ENCODE assay signal across 28 mouse cellular contexts in genomic region chr5:22499437-22499836, GRCm38 (mm10). TPM values are rescaled to one million over a fixed set of nuclear protein-coding genes. Genes with fewer than 3 reads are reported as not detected.
DNase-seq lines count a peak whose midpoint lies in the region; ATAC-seq and TF ChIP-seq lines count a peak whose summit lies in the region.
"Had no signal": no experiment of that assay in that cellular context is flagged by ENCODE, and none has a peak within 500 bp of the region (broad histone marks: within the 10 kb centered on the region; RNA-seq: fewer than 3 reads in every experiment).

No protein-coding gene starts in this region.

- no peak for DNase-seq in limb, embryonic 10.5 days (ENCODE audit: low spot score)
- no peak for DNase-seq in liver, embryonic 13.5 days
- DNase-seq in liver, postnatal 0 days, result no peak
- no peak for DNase-seq in limb, embryonic 14.5 days (ENCODE audit: low spot score)
- no peak for DNase-seq in testis, postnatal 10 days (ENCODE audit: low spot score)
- DNase-seq: adrenal gland, adult 8-10 months; adrenal gland, postnatal 14 days; adrenal gland, postnatal 36 days; cerebellum, adult 11-12 months; cerebellum, adult 2 months; cerebellum, adult 9-10 months; cerebellum, postnatal 10 days; cerebellum, postnatal 25 days; forebrain, postnatal 0 days had no signal

- H3K4me1 ChIP-seq in limb, embryonic 13.5 days, result no peaks in the 10 kb centered on the region
- H3K4me1 ChIP-seq in limb, embryonic 10.5 days, result no peaks in the 10 kb centered on the region
- H3K4me1 ChIP-seq in liver, embryonic 13.5 days (replicated peaks), result no peaks in the 10 kb centered on the region; the same call in 1 of the 2 replicates
- no peaks in the 10 kb centered on the region; the same call in 1 of the 2 replicates for H3K4me1 ChIP-seq in liver, postnatal 0 days (ENCODE audit: insufficient read depth)
- no peaks in the 10 kb centered on the region for H3K4me1 ChIP-seq in limb, embryonic 14.5 days (ENCODE audit: control insufficient read depth, insufficient read depth, low read length)
- H3K4me1 ChIP-seq in forebrain, embryonic 13.5 days, result no peaks in the 10 kb centered on the region
- H3K4me1 ChIP-seq: embryonic facial prominence, embryonic 12.5 days; embryonic facial prominence, embryonic 15.5 days; forebrain, embryonic 10.5 days; forebrain, embryonic 12.5 days; forebrain, embryonic 15.5 days had no signal

- H3K27me3 ChIP-seq in limb, embryonic 13.5 days, result no peaks in the 10 kb centered on the region
- no peaks in the 10 kb centered on the region for H3K27me3 ChIP-seq in limb, embryonic 10.5 days (ENCODE audit: low read depth, poor library complexity, severe bottlenecking)
- H3K27me3 ChIP-seq in liver, embryonic 13.5 days, result no peaks in the 10 kb centered on the region
- H3K27me3 ChIP-seq in liver, postnatal 0 days (ENCODE audit: insufficient read depth, low read length), result no peaks in the 10 kb centered on the region
- H3K27me3 ChIP-seq in C2C12 (ENCODE audit: control insufficient read depth, insufficient read depth, insufficient read length), result no peaks in the 10 kb centered on the region
- no peaks in the 10 kb centered on the region for H3K27me3 ChIP-seq in limb, embryonic 14.5 days (ENCODE audit: control insufficient read depth, insufficient read depth, low read length)
- H3K27me3 ChIP-seq in forebrain, embryonic 13.5 days, result no peaks in the 10 kb centered on the region
- H3K27me3 ChIP-seq: CH12.LX; embryonic facial prominence, embryonic 12.5 days; embryonic facial prominence, embryonic 15.5 days; forebrain, embryonic 12.5 days; forebrain, embryonic 15.5 days; Patski had no signal

- no peak overlapping the region for H3K4me2 ChIP-seq in limb, embryonic 13.5 days (replicated peaks)
- H3K4me2 ChIP-seq in liver, embryonic 13.5 days, result no peak overlapping the region
- H3K4me2 ChIP-seq in liver, postnatal 0 days (ENCODE audit: low read depth, low read length), result no peak overlapping the region
- no peak overlapping the region for H3K4me2 ChIP-seq in limb, embryonic 14.5 days (replicated peaks; ENCODE audit: low read depth, low read length, severe bottlenecking)
- H3K4me2 ChIP-seq in forebrain, embryonic 13.5 days, result no peak overlapping the region
- H3K4me2 ChIP-seq: embryonic facial prominence, embryonic 12.5 days; embryonic facial prominence, embryonic 15.5 days; forebrain, embryonic 12.5 days; forebrain, embryonic 15.5 days had no signal

- H3K4me3 ChIP-seq in limb, embryonic 13.5 days, result no peak overlapping the region
- H3K4me3 ChIP-seq in limb, embryonic 10.5 days, result no peak overlapping the region
- no peak overlapping the region for H3K4me3 ChIP-seq in liver, embryonic 13.5 days (replicated peaks)
- no peak overlapping the region for H3K4me3 ChIP-seq in liver, postnatal 0 days (ENCODE audit: low read depth, low read length)
- H3K4me3 ChIP-seq in C2C12 (ENCODE audit: insufficient read depth, poor library complexity, severe bottlenecking), result no peak overlapping the region
- H3K4me3 ChIP-seq in limb, embryonic 14.5 days (replicated peaks; ENCODE audit: low read length), result no peak overlapping the region
- H3K4me3 ChIP-seq in forebrain, embryonic 13.5 days, result no peak overlapping the region
- H3K4me3 ChIP-seq: embryonic facial prominence, embryonic 12.5 days; embryonic facial prominence, embryonic 15.5 days; erythroblast, embryonic 14.5 days; forebrain, embryonic 10.5 days; forebrain, embryonic 12.5 days; forebrain, embryonic 15.5 days had no signal

- H3K79me2 ChIP-seq in C2C12 (ENCODE audit: control insufficient read depth, insufficient read depth), result no peaks in the 10 kb centered on the region

- no peak overlapping the region for H3K27ac ChIP-seq in limb, embryonic 13.5 days
- H3K27ac ChIP-seq in limb, embryonic 10.5 days, result no peak overlapping the region
- no peak overlapping the region for H3K27ac ChIP-seq in liver, embryonic 13.5 days
- no peak overlapping the region for H3K27ac ChIP-seq in liver, postnatal 0 days (ENCODE audit: low read depth)
- no peak overlapping the region for H3K27ac ChIP-seq in limb, embryonic 14.5 days (replicated peaks; ENCODE audit: low read depth, low read length)
- H3K27ac ChIP-seq in forebrain, embryonic 13.5 days, result no peak overlapping the region
- H3K27ac ChIP-seq: embryonic facial prominence, embryonic 12.5 days; embryonic facial prominence, embryonic 15.5 days; forebrain, embryonic 10.5 days; forebrain, embryonic 12.5 days; forebrain, embryonic 15.5 days had no signal

- no peak for TF ChIP-seq POLR2A in limb, embryonic 14.5 days (IDR thresholded peaks at IDR 0.05; ENCODE audit: borderline replicate concordance, extremely low read depth, insufficient read depth, insufficient read length)

- no peak overlapping the region for H3K9ac ChIP-seq in limb, embryonic 13.5 days
- no peak overlapping the region for H3K9ac ChIP-seq in liver, embryonic 13.5 days
- no peak overlapping the region for H3K9ac ChIP-seq in liver, postnatal 0 days (replicated peaks)
- no peak overlapping the region for H3K9ac ChIP-seq in limb, embryonic 14.5 days (ENCODE audit: low read depth, low read length, severe bottlenecking)
- H3K9ac ChIP-seq in forebrain, embryonic 13.5 days, result no peak overlapping the region
- H3K9ac ChIP-seq: embryonic facial prominence, embryonic 12.5 days; embryonic facial prominence, embryonic 15.5 days; forebrain, embryonic 12.5 days; forebrain, embryonic 15.5 days; forebrain, postnatal 0 days had no signal

- peak; percentile 61; the same call in 1 of the 2 replicates for ATAC-seq in limb, embryonic 13.5 days (ENCODE audit: low FRiP score, low read depth)
- ATAC-seq in liver, embryonic 13.5 days (ENCODE audit: low read depth), result peak; percentile 15; the same call in 1 of the 2 replicates
- ATAC-seq in liver, postnatal 0 days, result no peak
- peak; percentile 37; the same call in 1 of the 2 replicates for ATAC-seq in limb, embryonic 14.5 days (ENCODE audit: low FRiP score, low read depth)
- ATAC-seq in forebrain, embryonic 13.5 days, result no peak
- ATAC-seq: activated CD4-positive, CD25-positive, alpha-beta regulatory T cell, adult 4 months; CD4-positive, CD25-positive, alpha-beta regulatory T cell, adult 4 months; forebrain, embryonic 15.5 days; forebrain, postnatal 0 days; Patski had no signal

- H3K36me3 ChIP-seq in limb, embryonic 13.5 days, result peaks cover 23% of the 10 kb centered on the region
- peaks cover 32% of the 10 kb centered on the region for H3K36me3 ChIP-seq in limb, embryonic 10.5 days
- H3K36me3 ChIP-seq in liver, embryonic 13.5 days, result peaks cover 35% of the 10 kb centered on the region
- peaks cover 28% of the 10 kb centered on the region for H3K36me3 ChIP-seq in liver, postnatal 0 days (replicated peaks; ENCODE audit: insufficient read depth, low read length)
- peaks cover 24% of the 10 kb centered on the region for H3K36me3 ChIP-seq in C2C12 (ENCODE audit: control insufficient read depth, insufficient read depth)
- H3K36me3 ChIP-seq in limb, embryonic 14.5 days (ENCODE audit: control insufficient read depth, insufficient read depth, low read length), result peaks cover 14% of the 10 kb centered on the region
- H3K36me3 ChIP-seq in forebrain, embryonic 13.5 days (ENCODE audit: poor library complexity, severe bottlenecking), result peaks cover 20% of the 10 kb centered on the region

- no peaks in the 10 kb centered on the region for H3K9me3 ChIP-seq in limb, embryonic 13.5 days
- no peaks in the 10 kb centered on the region for H3K9me3 ChIP-seq in limb, embryonic 10.5 days (replicated peaks)
- H3K9me3 ChIP-seq in liver, embryonic 13.5 days (replicated peaks), result no peaks in the 10 kb centered on the region
- no peaks in the 10 kb centered on the region for H3K9me3 ChIP-seq in liver, postnatal 0 days (ENCODE audit: low read length)
- H3K9me3 ChIP-seq in limb, embryonic 14.5 days (ENCODE audit: control insufficient read depth, low read length), result no peaks in the 10 kb centered on the region
- no peaks in the 10 kb centered on the region for H3K9me3 ChIP-seq in forebrain, embryonic 13.5 days (replicated peaks)
- H3K9me3 ChIP-seq: embryonic facial prominence, embryonic 12.5 days; embryonic facial prominence, embryonic 15.5 days; forebrain, embryonic 10.5 days; forebrain, embryonic 12.5 days; forebrain, embryonic 15.5 days; G1E had no signal

- H3ac ChIP-seq in C2C12 (ENCODE audit: control insufficient read depth, insufficient read length, low read depth), result no peak overlapping the region

- TF ChIP-seq EP300 in liver, postnatal 0 days (IDR thresholded peaks at IDR 0.05; ENCODE audit: low read depth), result no peak

- 85% methylated on average over 5 of the region's 5 CpGs for WGBS in limb, embryonic 13.5 days
- 89% methylated on average over 5 of the region's 5 CpGs for WGBS in limb, embryonic 10.5 days
- 89% methylated on average over 5 of the region's 5 CpGs for WGBS in liver, embryonic 13.5 days (ENCODE audit: insufficient replicate concordance)
- WGBS in liver, postnatal 0 days (ENCODE audit: insufficient replicate concordance), result 91% methylated on average over 5 of the region's 5 CpGs
- 86% methylated on average over 5 of the region's 5 CpGs for WGBS in limb, embryonic 14.5 days
- WGBS in forebrain, embryonic 13.5 days, result 94% methylated on average over 5 of the region's 5 CpGs

- H3K79me3 ChIP-seq in C2C12 (ENCODE audit: low read depth), result no peaks in the 10 kb centered on the region

- TF ChIP-seq CTCF in liver, postnatal 0 days (IDR thresholded peaks at IDR 0.05; ENCODE audit: low read depth), result no peak
- no peak for TF ChIP-seq CTCF in C2C12 (IDR thresholded peaks at IDR 0.05; ENCODE audit: control insufficient read depth, insufficient read depth, insufficient read length)

TF ChIP-seq in C2C12, 6 proteins besides CTCF, POLR2A, EP300 and RAD21:
- TF ChIP-seq MYOD1 (IDR thresholded peaks at IDR 0.05; ENCODE audit: control insufficient read depth, insufficient read length, low read depth), result peak; percentile 30
- no peak for TF ChIP-seq MAX (IDR thresholded peaks at IDR 0.05)

RNA-seq across cellular contexts. Expression of gene Orc5, which starts 50.8 kb away (rescaled TPM):
- 39.4 and 42.1 TPM in 2 replicates for polyA plus RNA-seq in limb, embryonic 13.5 days (2015; fragmentation: Nextera tagmentation; extraction: Ambion mirVana)
- 51.2 and 52.6 TPM in 2 replicates for polyA plus RNA-seq in limb, embryonic 10.5 days (2016; fragmentation: Nextera tagmentation; extraction: Ambion mirVana)
- polyA plus RNA-seq in liver, embryonic 13.5 days (2015; fragmentation: Nextera tagmentation; extraction: Ambion mirVana), result 63.0 and 76.5 TPM in 2 replicates
- polyA plus RNA-seq in liver, postnatal 0 days (2015; fragmentation: Nextera tagmentation; extraction: Ambion mirVana), result 26.0 and 26.3 TPM in 2 replicates
- 12.6 TPM for polyA plus RNA-seq in C2C12 (2012; fragmentation: generic; extraction: Trizol)
- 10.8 and 12.2 TPM in 2 replicates for polyA plus RNA-seq in limb, embryonic 14.5 days (2012; rRNA removed)
- polyA plus RNA-seq in limb, embryonic 14.5 days (2014; fragmentation: Nextera tagmentation; extraction: Ambion mirVana), result 35.2 and 35.8 TPM in 2 replicates
- 37.9 and 42.1 TPM in 2 replicates for polyA plus RNA-seq in forebrain, embryonic 13.5 days (2015; fragmentation: Nextera tagmentation; extraction: Ambion mirVana)

Comparison
In these comparisons a context has a peak if more than half of its experiments do, and no peak if none do; other contexts are left out.
1. ATAC-seq: peak in limb, embryonic 13.5 days (single experiment), liver, embryonic 13.5 days (single experiment) and limb, embryonic 14.5 days (single experiment); none in liver, postnatal 0 days (single experiment) and forebrain, embryonic 13.5 days (single experiment).